Mouse (Mus musculus): Measurements from ENCODE around the gene Diaph2.
"Not testable (repeated sequence)": the region's sequence is repeated elsewhere in the genome, so short reads cannot be mapped to it uniquely, and the experiment has no call there.

Diaph2 gene

DNA sequence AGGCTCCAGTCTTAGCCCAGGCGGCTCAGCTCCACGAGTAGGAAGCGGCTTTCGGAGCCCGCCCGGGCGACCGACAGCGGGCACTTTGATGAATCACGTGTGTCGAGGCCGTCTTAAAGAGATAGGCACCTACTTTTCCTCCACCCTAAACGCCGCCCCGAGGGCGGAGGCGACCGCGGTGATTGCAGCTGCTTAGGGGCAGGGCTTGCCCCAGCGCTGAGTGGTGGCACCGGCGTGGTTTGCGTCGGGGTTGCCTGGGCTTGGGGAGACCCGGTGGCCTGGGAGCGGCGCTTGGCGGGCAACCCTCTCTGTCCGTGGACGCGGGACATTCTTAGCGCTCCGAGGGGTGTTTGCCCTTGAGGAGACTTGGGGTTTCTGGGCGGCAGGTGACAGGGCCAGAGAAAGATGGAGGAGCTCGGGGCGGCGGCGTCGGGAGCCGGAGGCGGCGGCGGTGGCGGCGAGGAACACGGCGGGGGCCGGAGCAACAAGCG, at the start of gene Diaph2:
Gene Diaph2 (plus strand): TSS at position 172 of the 491 bp plus-strand sequence.
- DNase-seq = peak; percentile 85

DNA sequence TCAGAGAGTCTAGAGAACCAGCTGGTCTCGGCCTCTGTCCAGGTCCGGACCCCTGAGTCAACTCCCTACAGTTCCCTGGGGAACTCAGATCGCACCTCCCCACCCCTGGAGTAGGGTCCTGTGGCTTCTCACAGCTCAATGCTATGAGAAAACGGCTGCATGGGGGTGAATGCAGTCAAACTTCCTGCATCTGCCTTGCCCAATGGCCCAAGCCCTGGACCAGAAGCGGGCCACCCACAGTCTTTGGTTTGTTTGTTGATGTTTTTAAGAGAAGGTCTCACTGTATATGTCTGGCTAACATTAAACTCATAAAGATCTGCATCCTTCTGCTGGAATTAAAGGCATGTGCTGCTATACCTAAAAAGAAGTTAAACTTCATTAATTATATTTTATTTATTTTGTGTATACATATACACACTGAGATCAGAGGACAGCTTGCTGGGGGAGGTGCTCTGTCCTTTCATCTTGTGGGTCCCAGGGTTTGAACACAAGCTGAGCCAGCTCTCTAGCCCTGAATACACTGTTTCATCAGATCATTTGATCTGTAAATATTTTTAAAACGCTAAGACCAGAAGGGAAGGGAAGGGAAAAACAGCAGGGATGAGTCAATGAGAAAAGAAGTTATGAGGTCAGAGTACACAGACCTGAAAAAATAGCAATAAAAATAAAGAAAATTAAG, 47.8 kb upstream of the Diaph2 start:
- DNase-seq = no peak

DNA sequence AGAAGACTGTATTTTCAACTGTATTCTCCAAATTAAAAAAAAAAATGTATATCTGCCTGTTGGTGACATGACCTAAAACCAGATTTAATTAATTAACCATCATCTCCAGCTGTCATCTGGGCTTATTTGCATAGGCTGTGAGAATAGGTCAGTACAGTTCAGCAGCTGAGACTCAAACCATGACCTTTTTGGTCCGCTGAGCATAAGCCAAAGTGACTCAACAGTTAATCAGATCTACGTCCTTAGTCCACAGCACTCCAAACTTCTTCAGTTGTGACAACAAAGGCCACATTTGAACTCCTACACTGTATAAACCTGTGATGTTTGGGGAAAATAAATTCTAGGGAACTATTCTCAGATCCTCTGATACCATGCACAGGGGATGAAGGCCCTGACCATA, 39.9 kb upstream of the Diaph2 start:
- peak; percentile 49 for DNase-seq

DNA sequence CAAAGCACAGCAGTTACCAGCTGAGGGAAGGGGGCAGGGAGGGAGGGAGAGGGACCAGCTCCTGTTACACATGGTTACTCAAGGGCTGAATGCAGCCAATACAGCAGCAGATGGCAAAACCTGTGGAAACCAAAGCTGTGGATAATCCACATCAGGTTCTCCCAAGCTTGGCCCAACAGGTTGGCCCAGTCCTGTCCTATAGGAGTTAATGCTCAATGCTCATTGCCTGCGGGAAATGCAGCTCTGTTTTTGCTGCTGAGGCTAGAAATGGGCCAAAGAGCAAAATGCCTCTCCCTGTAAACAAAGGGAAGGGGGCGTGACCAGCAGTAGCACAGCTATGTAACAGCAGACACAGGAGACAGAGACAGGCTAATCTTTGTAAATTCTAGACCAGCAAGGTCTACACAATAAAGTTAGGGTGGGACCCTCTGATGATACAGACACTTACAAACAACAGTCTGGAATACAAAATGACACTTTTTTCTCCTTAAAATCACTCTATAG, 20.8 kb upstream of the Diaph2 start:
- DNase-seq = no peak

DNA sequence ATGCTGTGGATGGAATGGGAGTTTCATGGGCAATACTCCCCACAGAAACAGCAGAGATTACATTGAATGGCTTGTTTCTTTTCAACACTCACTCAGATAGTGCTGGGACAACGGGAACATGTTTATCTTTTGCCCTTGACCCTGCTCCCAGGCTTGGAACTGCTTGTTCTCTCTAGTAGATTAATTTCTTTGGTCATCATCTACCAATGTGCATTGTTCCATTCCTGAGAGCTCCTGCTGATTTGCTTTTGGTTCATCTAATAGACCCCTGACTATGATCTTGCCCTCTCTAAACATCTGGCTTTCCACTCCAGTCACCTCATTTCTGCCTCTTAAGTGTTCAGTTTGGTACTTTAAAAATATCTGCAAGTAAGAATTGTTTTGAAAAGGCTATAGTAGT, 13.0 kb upstream of the Diaph2 start:
- no peak for DNase-seq

DNA sequence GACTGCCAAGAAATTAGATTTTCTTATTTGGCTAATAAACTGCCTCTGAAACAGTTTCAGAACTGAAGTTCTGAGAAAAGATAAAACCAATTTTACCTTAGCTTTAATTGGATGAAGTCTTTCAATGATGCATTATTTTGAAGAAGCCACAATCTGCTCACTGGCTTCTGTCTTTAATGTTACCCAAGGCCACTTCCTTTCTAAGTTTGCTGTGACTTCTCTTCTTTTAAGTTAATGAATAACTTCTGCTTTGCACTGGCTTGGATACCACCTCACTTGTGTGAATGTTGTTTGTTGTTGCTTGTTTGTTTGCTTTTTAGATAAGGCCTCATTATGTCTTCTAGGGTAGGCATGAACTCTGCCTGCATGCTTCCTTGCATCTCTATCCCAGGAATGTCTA, 10.3 kb upstream of the Diaph2 start:
- DNase-seq = no peak

DNA sequence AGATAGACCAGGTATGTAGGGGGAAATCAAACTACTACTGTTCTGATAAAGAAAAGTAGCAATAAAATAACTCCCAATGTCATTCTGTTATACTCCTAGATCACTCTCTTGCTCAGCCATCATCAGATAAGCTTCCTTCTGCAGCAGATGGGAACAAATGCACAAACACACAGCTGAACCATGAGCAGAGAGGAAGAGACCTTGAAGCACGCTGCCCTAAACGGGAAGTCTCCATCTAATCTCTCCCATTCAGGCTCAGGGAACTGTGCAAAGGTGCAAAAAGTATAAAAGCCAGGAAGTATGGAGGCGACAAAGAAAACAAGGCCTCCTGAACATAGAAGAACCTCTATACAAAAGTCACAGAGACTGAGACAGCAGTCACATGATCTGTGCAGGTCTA, 6.6 kb upstream of the Diaph2 start:
- no peak for DNase-seq

DNA sequence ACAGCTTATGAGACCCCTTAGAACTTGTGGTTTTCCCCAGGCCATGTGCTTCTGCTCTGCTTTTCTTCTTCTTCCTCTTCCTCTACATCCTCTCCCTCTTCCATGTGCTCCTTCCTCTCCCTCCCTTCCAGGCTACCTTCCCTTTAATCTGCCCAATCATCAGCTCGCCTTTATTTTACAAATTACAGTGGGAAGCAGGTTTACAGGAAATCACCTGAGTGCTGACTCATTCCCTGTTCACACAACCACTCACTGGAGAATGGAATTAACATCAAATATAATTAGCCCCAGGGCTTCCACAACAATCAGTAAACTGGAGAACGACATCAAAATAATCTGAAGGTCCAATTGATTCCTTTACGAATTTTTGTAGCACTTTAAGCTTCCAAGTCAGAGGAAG, 3.6 kb upstream of the Diaph2 start:
- DNase-seq = no peak

DNA sequence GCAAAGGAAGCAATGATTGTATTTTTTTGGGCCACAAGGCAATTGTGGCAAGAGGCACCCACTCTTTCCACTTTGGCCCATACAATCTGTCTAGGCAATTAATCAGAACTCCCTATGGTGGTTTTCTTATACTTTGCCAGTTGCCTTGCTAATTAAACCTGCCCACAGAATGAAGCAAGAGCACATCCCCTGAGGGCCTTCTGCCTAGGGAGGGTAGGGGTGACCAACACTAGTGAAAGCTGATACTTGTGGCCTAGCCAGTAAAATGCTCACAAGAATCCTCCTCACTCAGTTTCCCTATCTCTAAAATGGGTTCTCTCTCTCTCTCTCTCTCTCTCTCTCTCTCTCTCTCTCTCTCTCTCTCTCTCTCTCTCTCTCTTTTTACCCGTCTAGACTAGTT, 440 bp upstream of the Diaph2 start:
- DNase-seq = no peak

DNA sequence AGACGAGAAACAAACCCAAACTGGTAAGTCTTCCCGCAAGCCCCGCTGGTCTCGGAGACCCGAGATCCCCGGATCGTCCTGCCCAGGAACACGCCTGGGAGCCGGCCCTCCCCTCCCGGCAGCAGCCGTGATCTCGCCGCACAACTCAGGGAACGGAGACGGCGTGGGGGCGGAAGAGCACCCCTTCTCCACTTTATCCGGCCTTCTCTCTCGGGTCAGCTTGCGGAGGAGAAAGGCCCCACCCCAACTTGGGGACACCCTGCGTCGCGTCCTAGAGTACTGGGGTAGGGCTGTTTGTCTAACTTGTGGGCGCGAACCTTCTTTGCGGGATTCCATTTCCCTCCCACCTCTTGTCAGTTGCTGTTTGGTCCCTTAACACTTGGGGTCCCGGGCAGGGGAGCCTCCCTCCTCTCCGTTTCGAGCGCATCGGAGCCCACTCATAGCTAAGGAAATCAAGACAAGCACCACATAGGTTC, 590 bp downstream of the Diaph2 start:
- peak; percentile 32 for DNase-seq

DNA sequence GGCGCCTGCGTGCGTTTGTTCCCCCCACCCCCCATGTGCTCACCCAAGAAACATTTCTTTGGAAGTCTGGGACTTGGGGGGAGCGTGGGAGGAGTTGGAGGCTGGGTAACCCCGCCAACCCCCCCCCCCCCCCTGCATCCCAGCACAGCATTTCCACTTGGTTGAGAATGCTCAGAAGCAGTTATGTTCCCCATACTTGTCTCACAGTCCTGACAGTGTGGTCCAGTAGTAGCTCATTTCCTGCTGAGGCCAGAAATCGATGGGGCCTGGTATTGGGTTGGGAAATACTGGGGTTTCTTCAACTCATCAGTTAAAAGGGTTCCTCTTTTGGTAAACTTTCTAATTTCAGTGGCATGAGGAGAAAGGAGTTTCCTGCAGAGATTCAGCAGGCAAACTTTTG, 1.1 kb downstream of the Diaph2 start:
- no peak for DNase-seq

DNA sequence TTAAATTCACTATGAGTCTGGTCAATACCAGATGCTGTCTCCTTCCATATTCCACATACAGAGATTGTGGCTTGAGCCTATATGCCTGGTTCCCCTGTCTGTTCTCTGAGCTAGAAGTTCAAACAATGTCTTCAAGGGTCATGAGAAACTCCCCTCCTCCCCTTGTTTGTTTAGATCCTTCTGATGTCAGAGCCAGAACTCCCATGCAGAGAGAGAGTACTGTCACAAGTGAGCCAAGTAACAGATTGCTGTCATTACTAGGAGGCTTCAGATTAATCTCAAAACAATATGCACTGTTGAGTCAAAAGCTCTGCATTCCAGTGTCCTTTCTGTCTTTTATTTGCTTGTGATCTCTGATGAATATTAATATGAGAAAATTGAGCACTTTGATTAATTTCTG, 7.1 kb downstream of the Diaph2 start:
- no peak for DNase-seq

DNA sequence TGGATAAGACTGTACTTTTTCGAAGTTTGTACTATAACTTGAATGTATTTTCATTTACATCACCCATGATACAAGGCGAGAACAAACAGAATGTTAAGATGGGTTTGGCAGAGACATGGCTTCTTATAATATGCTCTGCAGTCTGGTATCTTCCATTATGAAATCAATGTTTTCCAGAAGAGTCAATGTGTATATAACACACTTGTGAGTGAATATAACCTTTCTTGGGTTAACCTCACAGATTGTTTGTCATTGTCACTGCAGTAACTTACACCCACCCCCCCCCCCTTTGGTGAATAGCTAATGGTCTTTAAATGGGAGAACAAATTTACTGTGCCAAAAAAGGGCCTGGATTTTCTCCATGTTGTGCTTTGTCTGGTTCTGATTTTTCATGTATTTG, 13.1 kb downstream of the Diaph2 start:
- no peak for DNase-seq

DNA sequence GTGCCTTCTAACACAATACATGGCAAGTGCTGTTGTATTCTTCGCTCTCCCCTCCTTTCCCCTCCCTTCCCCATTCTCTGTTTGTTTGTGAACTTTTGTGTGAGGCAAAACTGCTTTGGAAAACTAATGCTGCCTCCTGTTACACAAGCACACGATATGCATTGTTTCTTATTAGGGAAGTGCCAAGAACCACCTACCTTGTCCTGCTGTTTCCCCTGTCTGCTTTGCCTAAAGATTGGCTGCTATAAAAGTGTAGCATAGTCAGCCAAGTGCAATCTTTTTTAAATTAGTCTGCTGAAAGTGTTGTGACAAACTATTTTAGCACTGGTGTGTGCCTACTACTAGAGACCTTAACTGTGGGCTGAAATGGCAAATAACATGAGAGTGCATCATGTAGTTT, 15.8 kb downstream of the Diaph2 start:
- DNase-seq = no peak

DNA sequence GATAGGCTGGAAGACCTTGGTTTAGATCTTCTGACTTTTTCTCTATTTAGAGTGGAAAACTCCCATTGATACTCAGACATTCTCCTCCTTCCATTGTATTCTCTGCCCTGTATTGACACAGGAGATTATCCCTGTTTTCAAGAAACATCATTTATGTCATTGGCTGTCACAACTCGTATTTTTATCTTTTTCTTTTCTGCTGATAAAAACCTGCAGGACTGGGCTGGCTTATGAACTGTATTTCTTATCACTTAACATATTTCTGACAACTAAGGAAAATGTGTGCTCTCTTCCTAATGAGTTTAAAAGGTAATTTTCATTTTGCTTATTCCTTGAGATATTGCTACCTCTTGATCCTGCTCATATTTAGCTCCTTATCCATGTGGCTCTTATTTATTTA, 17.3 kb downstream of the Diaph2 start:
- no peak for DNase-seq

DNA sequence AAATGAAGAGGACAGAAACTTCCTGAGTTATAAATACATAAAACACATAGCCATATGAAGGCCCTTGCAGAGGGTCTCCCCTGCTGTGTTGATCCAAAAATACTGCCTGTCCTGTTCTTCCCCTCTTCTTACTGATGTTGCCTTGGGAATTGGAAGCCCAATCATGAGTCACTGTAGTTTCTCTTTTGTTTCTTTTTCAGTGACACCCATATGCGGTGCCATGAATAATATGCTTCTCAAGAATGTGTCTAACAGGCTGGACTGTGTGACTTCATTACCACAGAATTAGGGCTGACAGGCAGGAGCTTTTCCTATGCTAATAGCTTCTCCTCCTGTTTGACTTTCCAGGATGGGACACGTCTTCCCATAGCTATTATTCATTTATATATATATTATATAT, 21.1 kb downstream of the Diaph2 start:
- DNase-seq = no peak

DNA sequence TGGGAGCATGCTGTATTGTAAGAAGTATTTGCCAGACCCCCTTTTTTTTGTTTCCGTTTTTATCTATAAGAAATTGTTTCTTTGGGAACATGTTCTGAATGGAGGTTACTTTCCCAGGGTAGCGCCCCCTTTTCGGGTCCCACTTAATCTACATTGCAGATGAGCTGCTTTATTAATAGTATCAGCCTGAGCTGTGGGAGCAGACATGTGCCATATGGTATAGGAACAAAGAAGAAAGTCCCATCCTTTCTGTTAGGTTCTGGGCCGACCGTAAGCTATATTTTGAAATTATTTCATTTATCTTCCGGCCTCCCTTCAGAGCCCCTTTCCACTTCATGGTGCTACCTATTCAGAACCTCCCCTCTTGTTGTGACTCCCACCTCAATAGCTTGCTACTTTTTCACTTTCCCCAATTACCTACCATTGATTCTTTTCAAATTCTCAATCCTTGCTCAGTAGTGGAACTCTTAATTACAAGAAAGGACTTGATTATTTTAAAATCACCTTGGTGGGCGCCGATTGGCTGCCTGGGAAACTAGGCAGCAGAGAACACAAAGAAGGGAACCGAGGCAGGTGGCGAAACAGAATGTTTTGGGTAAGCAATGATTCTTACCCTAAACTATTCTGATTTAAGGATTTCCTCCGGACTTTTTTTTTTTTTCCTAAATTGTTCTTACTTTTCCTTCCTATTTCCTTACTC, 24.2 kb downstream of the Diaph2 start:
- DNase-seq = no peak

DNA sequence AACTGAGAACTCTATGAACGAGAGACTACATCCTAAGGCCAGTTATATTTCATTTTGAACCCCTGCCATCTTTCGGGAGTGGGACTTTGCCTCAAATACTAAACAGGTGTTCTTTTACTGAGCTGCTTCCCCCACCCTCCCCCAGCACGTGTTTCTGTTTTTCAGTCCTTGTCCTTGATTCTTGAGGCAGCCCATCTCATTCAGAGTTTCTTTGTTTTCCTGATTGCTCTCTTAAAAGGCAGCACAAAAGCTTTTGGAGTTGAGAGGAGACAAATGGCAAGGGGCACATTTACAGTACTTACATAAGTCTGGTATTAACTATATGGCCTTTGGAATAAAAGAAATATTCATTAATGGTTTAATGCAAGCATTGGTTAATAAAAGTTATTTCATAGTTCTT, 24.9 kb downstream of the Diaph2 start:
- no peak for DNase-seq

DNA sequence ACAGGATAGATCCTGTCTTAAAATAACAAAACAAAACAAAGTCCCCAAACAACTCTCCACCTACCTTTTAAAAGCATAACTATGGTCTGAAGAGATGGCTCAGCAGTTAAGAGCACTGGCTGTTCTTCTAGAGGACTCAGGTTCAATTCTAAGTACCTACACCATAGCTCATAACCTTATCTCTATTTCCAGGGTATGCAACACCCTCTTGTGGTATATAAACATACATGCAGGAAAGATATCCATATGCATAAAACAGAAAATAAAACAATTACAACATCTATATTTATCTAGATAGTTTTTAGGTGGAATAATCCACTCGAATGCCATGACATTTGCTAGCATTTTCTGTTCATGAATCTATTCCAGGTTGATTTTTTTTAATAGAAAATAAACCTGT, 27.2 kb downstream of the Diaph2 start:
- DNase-seq = no peak

DNA sequence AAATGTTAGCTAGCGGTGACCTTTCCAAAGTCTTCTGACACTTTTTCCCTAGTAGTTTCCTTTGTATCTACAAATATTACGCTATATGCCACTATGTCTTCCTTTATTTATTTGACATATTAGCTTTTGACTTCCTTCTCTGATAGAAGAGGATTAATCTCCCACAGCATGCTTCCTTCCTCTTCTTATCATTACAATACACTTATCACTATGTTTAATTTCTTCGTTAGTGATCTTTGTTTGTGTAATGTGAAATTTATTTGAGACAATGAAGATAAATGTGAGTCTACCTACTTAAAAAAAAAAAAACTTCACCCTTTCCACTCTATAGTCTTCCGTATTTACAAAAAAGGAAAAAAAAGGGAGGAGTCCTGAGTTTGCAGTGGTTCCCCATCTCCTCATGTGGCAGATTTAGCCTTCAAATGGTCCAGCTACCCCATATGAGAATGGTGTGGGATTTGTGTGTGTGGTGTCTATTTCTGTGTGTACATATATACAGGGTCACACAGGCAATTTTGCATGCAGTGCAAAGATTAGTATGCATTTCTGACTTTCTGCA, 27.9 kb downstream of the Diaph2 start:
- DNase-seq = no peak

DNA sequence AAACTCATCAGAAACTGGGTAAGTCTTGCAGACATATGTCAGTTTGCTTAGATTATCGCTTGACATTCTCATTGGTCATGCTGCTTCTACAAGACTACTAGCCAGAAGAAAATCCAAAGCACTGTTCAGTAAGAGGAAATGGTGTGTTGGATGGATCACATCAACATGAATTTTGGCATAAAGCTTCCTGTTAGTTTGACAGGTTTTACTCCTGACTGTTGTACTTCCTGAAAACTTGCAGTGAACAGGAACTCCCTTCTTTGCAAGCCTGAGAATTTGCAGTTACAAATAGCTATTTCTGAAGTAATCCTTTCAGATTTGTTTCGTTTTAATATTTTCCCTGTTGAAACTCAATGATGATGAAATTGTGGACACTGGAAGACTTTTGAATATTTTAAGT, 32.3 kb downstream of the Diaph2 start:
- no peak for DNase-seq

DNA sequence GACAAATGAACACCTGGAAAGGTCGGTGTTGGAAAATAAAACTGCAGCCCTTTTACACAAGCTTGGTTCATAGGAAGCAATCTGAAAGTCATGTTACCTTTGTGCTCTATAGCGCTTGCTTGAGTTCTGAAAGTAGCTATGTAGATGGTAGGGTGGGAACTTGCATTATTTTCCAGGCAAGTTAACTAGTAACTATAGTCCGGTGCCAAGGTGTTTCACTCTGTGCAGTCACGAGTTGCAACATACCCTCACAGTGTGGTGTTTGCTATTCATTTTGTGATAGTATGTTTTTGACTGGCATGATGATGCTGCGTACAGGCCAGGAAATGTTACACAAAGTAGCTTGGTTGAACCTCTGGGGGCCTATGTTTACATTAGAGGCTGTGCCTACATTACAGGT, 34.5 kb downstream of the Diaph2 start:
- DNase-seq = no peak

DNA sequence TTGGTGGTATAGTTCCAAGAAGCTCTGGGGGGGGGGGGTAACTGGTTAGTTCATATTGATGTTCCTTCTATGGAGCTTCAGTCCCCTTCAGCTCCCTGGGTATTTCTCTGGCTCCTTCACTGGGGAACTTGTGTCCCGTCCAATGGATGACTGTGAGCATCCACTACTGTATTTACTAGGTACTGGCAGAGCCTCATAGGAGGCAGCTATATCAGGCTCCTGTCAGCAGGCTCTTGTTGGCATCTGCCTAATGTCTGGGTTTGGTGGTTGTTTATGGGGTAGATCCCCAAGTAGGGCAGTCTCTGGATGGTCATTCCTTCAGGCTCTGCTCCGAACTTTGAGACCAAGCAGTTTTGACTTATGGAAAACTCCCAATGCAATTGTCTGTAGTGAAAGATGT, 50.4 kb downstream of the Diaph2 start:
- DNase-seq = not testable (repeated sequence)

DNA sequence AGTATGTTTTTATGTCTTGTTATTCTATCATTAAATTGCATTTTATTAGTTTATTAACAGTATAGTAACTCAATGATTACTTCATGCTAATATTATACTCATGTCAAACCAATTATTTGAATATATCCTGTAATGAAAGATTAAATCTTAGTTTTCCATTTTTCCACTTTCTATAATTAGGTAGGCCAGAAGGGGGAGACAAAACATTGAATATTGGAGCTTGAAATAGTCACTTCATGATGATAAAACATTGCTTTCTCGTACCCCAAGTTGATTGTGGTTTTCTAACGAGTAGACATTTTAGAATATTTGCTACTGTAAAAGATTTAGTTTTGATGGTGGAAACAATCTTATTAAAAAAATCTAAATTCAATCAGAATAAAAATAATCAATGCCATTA, 82.4 kb downstream of the Diaph2 start:
- DNase-seq = peak; percentile 9

Measured in retina, postnatal 1 day (tissue).